Mouse (Mus musculus) common myeloid progenitor, adult 5-6 weeks (primary cell): ENCODE measurements around the gene Zscan25. TPM values are rescaled to one million over a fixed set of nuclear protein-coding genes. Genes with fewer than 3 reads are reported as not detected.

Experiments
- total RNA-seq: library from RNA; stranded (forward); fragments of 200-1000, 187-1606 nt; gene quantifications from 2 replicates; pipeline ENCODE4 v1.2.3, GENCODE M21; 2017

The Zscan25 gene
- total RNA-seq, 1 experiment from 2014 or later: 11.1 TPM

Other genes with a start within 250 kb of the Zscan25 start
- not detected in 2 replicates for gene Gm4871, start 247.7 kb upstream of the Zscan25 start, total RNA-seq
- not detected in 2 replicates for gene 1700018F24Rik, start 237.5 kb upstream of the Zscan25 start, total RNA-seq
- gene Arpc1a, start 196.7 kb upstream of the Zscan25 start, total RNA-seq: 57.1 and 89.3 TPM in 2 replicates
- not detected in 2 replicates for gene Kpna7, start 196.5 kb upstream of the Zscan25 start, total RNA-seq
- gene Arpc1b, start 166.3 kb upstream of the Zscan25 start, total RNA-seq: 144 and 160 TPM in 2 replicates
- gene Pdap1, start 140.3 kb upstream of the Zscan25 start, total RNA-seq: 164 and 249 TPM in 2 replicates
- gene Bud31, start 140.1 kb upstream of the Zscan25 start, total RNA-seq: 188 and 253 TPM in 2 replicates
- 15.1 and 15.3 TPM in 2 replicates for gene Ptcd1, start 113.4 kb upstream of the Zscan25 start, total RNA-seq
- gene Cpsf4, start 113.3 kb upstream of the Zscan25 start, total RNA-seq: 38.3 and 45.7 TPM in 2 replicates
- gene Atp5j2, start 88.4 kb upstream of the Zscan25 start, total RNA-seq: 130 and 141 TPM in 2 replicates
- 21.9 and 22.0 TPM in 2 replicates for gene Zkscan14, start 78.6 kb upstream of the Zscan25 start, total RNA-seq
- 6.9 and 7.2 TPM in 2 replicates for gene Zkscan5, start 75.9 kb upstream of the Zscan25 start, total RNA-seq
- 43.1 and 58.1 TPM in 2 replicates for gene Zfp655, start 48.8 kb upstream of the Zscan25 start, total RNA-seq
- not detected in 2 replicates for gene Cyp3a57, start 64.8 kb downstream of the Zscan25 start, total RNA-seq
- gene Cyp3a16, start 189.2 kb downstream of the Zscan25 start, total RNA-seq: not detected in 2 replicates